Mouse (Mus musculus) CH12.LX (cell line): Measurements from ENCODE around the gene Tnpo2. TPM values are rescaled to one million over a fixed set of nuclear protein-coding genes. Genes with fewer than 3 reads are reported as not detected.

Source experiments
- DNase-seq: peaks from one replicate; pipeline ENCODE4 v3.0.0-alpha.2; 2013; ENCODE audit errors: extremely low read depth
- H3K27ac ChIP-seq: 2 replicates; pipeline ENCODE4 v1.5.1; 2012; ENCODE audit warnings: low read depth, mild to moderate bottlenecking, control low read depth, moderate library complexity; ENCODE audit not compliant: insufficient read depth
- H3K27me3 ChIP-seq: replicated peaks from 2 replicates; pipeline ENCODE3; 2012; ENCODE audit warnings: inconsistent platforms
- H3K36me3 ChIP-seq, 2 experiments: replicated peaks in 1 of 2; 2 replicates each; pipeline versions ENCODE3 to v1.6.1; 2012; ENCODE audit warnings: inconsistent platforms in 1 of 2, low read length in 1 of 2, mild to moderate bottlenecking in 1 of 2, mixed read lengths in 1 of 2, moderate library complexity in 1 of 2; ENCODE audit not compliant: control insufficient read depth in 1 of 2, insufficient read depth in 1 of 2
- H3K4me1 ChIP-seq, 2 experiments: 2 replicates each; pipeline ENCODE4 v1.6.1; 2012; ENCODE audit warnings: inconsistent platforms in 1 of 2, moderate library complexity in 1 of 2; ENCODE audit not compliant: insufficient read depth in 2 of 2, control insufficient read depth in 1 of 2
- H3K4me2 ChIP-seq: 2 replicates; pipeline ENCODE4 v1.6.1; 2012; ENCODE audit warnings: low read depth, mild to moderate bottlenecking, control low read depth; ENCODE audit not compliant: poor library complexity, insufficient read depth, severe bottlenecking
- H3K4me3 ChIP-seq, 3 experiments: fragments of 150-350 bp in 1 of 3; sonication (generic) in 1 of 3; replicated peaks in 1 of 3; 2 replicates each; pipeline versions ENCODE3 to v1.5.1; 2011 to 2012; ENCODE audit warnings: low read depth in 2 of 3, low read length in 2 of 3, mild to moderate bottlenecking in 2 of 3, moderate library complexity in 2 of 3, control low read depth in 1 of 3, improper control_type of control experiment in 1 of 3, inconsistent platforms in 1 of 3, mixed read lengths in 1 of 3; ENCODE audit not compliant: poor library complexity in 1 of 3
- H3K79me2 ChIP-seq: replicated peaks from 2 replicates; pipeline ENCODE4 v1.6.1; 2012; ENCODE audit warnings: mild to moderate bottlenecking, moderate library complexity; ENCODE audit not compliant: control insufficient read depth, poor library complexity, insufficient read depth, severe bottlenecking; ENCODE audit errors: extremely low read depth
- H3K9ac ChIP-seq: 2 replicates; pipeline ENCODE4 v1.6.1; 2012; ENCODE audit warnings: low read depth, mild to moderate bottlenecking, control low read depth, moderate library complexity; ENCODE audit not compliant: insufficient read depth
- H3K9me3 ChIP-seq: replicated peaks from 2 replicates; pipeline ENCODE3; 2012; ENCODE audit warnings: low read length, inconsistent platforms, mixed read lengths
- BHLHE40 ChIP-seq: IDR thresholded peaks from 2 replicates; pipeline ENCODE4 v1.6.1; 2011; ENCODE audit warnings: mild to moderate bottlenecking, low read depth, low read length, improper control_type of control experiment
- CHD1 ChIP-seq: IDR thresholded peaks from 2 replicates; pipeline ENCODE4 v1.6.1; 2012; ENCODE audit warnings: low read depth, low read length, improper control_type of control experiment, inconsistent platforms
- CHD2 ChIP-seq: IDR thresholded peaks from 2 replicates; pipeline ENCODE4 v1.6.1; 2011; ENCODE audit warnings: low read length, improper control_type of control experiment
- CTCF ChIP-seq, 2 experiments: IDR thresholded peaks in 1 of 2; conservative IDR thresholded peaks in 1 of 2; 2 replicates each; pipeline ENCODE4 v1.5.1; 2011 to 2012; ENCODE audit warnings: low read depth in 2 of 2, low read length in 2 of 2, improper control_type of control experiment in 1 of 2, inconsistent platforms in 1 of 2, mild to moderate bottlenecking in 1 of 2, moderate library complexity in 1 of 2
- E2F4 ChIP-seq: IDR thresholded peaks from 2 replicates; pipeline ENCODE4 v1.6.1; 2011; ENCODE audit warnings: low read depth, low read length, improper control_type of control experiment; ENCODE audit not compliant: insufficient replicate concordance
- ELF1 ChIP-seq: IDR thresholded peaks from 2 replicates; pipeline ENCODE4 v1.6.1; 2014; ENCODE audit warnings: low read depth, mild to moderate bottlenecking, inconsistent platforms, low read length, improper control_type of control experiment
- EP300 ChIP-seq: IDR thresholded peaks from 2 replicates; pipeline ENCODE4 v1.6.1; 2011; ENCODE audit warnings: low read length, improper control_type of control experiment
- ETS1 ChIP-seq: conservative IDR thresholded peaks from 2 replicates; pipeline ENCODE4 v1.6.1; 2012; ENCODE audit warnings: low read depth, mild to moderate bottlenecking, inconsistent platforms, low read length, improper control_type of control experiment, moderate library complexity
- GABPA ChIP-seq: IDR thresholded peaks from 2 replicates; pipeline ENCODE4 v1.6.1; 2012; ENCODE audit warnings: low read depth, low read length, improper control_type of control experiment, inconsistent platforms; ENCODE audit not compliant: insufficient replicate concordance
- HCFC1 ChIP-seq: IDR thresholded peaks from 2 replicates; pipeline ENCODE4 v1.6.1; 2012; ENCODE audit warnings: low read depth, mild to moderate bottlenecking, inconsistent platforms, low read length, improper control_type of control experiment
- IRF4 ChIP-seq: IDR thresholded peaks from 2 replicates; pipeline ENCODE4 v1.6.1; 2014; ENCODE audit warnings: low read depth, mild to moderate bottlenecking, inconsistent platforms, low read length, improper control_type of control experiment
- JUN ChIP-seq: IDR thresholded peaks from 2 replicates; pipeline ENCODE4 v1.6.1; 2011; ENCODE audit warnings: low read depth, mild to moderate bottlenecking, low read length, improper control_type of control experiment, moderate library complexity; ENCODE audit not compliant: insufficient read depth
- JUND ChIP-seq: conservative IDR thresholded peaks from 2 replicates; pipeline ENCODE4 v1.6.1; 2011; ENCODE audit warnings: low read depth, low read length, improper control_type of control experiment
- KAT2A ChIP-seq: IDR thresholded peaks from 2 replicates; pipeline ENCODE4 v1.6.1; 2012; ENCODE audit warnings: low read length, improper control_type of control experiment, inconsistent platforms; ENCODE audit not compliant: insufficient replicate concordance
- MAFK ChIP-seq: IDR thresholded peaks from 2 replicates; pipeline ENCODE4 v1.6.1; 2011; ENCODE audit warnings: low read length, improper control_type of control experiment; ENCODE audit not compliant: insufficient replicate concordance
- MAX ChIP-seq: IDR thresholded peaks from 2 replicates; pipeline ENCODE4 v1.6.1; 2011; ENCODE audit warnings: low read length, improper control_type of control experiment
- MAZ ChIP-seq: IDR thresholded peaks from 2 replicates; pipeline ENCODE4 v1.6.1; 2012; ENCODE audit warnings: low read depth, mild to moderate bottlenecking, inconsistent platforms, low read length, improper control_type of control experiment, moderate library complexity
- MEF2A ChIP-seq: IDR thresholded peaks from 2 replicates; pipeline ENCODE4 v1.6.1; 2014; ENCODE audit warnings: low read depth, mild to moderate bottlenecking, inconsistent platforms, low read length, improper control_type of control experiment, borderline replicate concordance
- MXI1 ChIP-seq: IDR thresholded peaks from 2 replicates; pipeline ENCODE4 v1.6.1; 2011; ENCODE audit warnings: mild to moderate bottlenecking, low read depth, low read length, improper control_type of control experiment
- MYC ChIP-seq: IDR thresholded peaks from 2 replicates; pipeline ENCODE4 v1.6.1; 2011; ENCODE audit warnings: low read depth, mild to moderate bottlenecking, improper control_type of control experiment, low read length
- NELFE ChIP-seq: IDR thresholded peaks from 2 replicates; pipeline ENCODE4 v1.6.1; 2011; ENCODE audit warnings: low read depth, low read length, improper control_type of control experiment
- NRF1 ChIP-seq: IDR thresholded peaks from 2 replicates; pipeline ENCODE4 v1.6.1; 2014; ENCODE audit warnings: low read depth, mild to moderate bottlenecking, inconsistent platforms, low read length, improper control_type of control experiment, moderate library complexity
- PAX5 ChIP-seq: IDR thresholded peaks from 2 replicates; pipeline ENCODE4 v1.6.1; 2012; ENCODE audit warnings: low read length, inconsistent platforms, mixed read lengths
- POLR2A ChIP-seq: IDR thresholded peaks from 2 replicates; pipeline ENCODE4 v1.6.1; 2011; ENCODE audit warnings: low read depth, mild to moderate bottlenecking, improper control_type of control experiment, low read length
- POLR2AphosphoS2 ChIP-seq: IDR thresholded peaks from 2 replicates; pipeline ENCODE4 v1.6.1; 2011; ENCODE audit warnings: low read depth, low read length, improper control_type of control experiment
- RAD21 ChIP-seq: IDR thresholded peaks from 2 replicates; pipeline ENCODE4 v1.6.1; 2011; ENCODE audit warnings: low read depth, mild to moderate bottlenecking, low read length, improper control_type of control experiment, moderate library complexity
- RCOR1 ChIP-seq: conservative IDR thresholded peaks from 2 replicates; pipeline ENCODE4 v1.6.1; 2012; ENCODE audit warnings: low read depth, mild to moderate bottlenecking, inconsistent platforms, low read length, improper control_type of control experiment
- SIN3A ChIP-seq: IDR thresholded peaks from 2 replicates; pipeline ENCODE4 v1.6.1; 2012; ENCODE audit warnings: low read length, improper control_type of control experiment, inconsistent platforms
- SMC3 ChIP-seq: IDR thresholded peaks from 2 replicates; pipeline ENCODE4 v1.6.1; 2011; ENCODE audit warnings: low read depth, low read length, improper control_type of control experiment
- TBP ChIP-seq: conservative IDR thresholded peaks from 2 replicates; pipeline ENCODE4 v1.6.1; 2011; ENCODE audit warnings: low read depth, low read length, improper control_type of control experiment
- TCF12 ChIP-seq: IDR thresholded peaks from 2 replicates; pipeline ENCODE4 v1.6.1; 2014; ENCODE audit warnings: low read depth, mild to moderate bottlenecking, inconsistent platforms, low read length, improper control_type of control experiment
- UBTF ChIP-seq: IDR thresholded peaks from 2 replicates; pipeline ENCODE4 v1.6.1; 2012; ENCODE audit warnings: low read depth, mild to moderate bottlenecking, inconsistent platforms, low read length, improper control_type of control experiment, moderate library complexity
- USF1 ChIP-seq: IDR thresholded peaks from 2 replicates; pipeline ENCODE4 v1.6.1; 2014; ENCODE audit warnings: low read depth, mild to moderate bottlenecking, inconsistent platforms, low read length, improper control_type of control experiment
- USF2 ChIP-seq: conservative IDR thresholded peaks from 2 replicates; pipeline ENCODE4 v1.6.1; 2011; ENCODE audit warnings: low read depth, low read length, improper control_type of control experiment
- ZC3H11A ChIP-seq: IDR thresholded peaks from 2 replicates; pipeline ENCODE4 v1.6.1; 2012; ENCODE audit warnings: low read depth, mild to moderate bottlenecking, inconsistent platforms, low read length, improper control_type of control experiment
- ZKSCAN1 ChIP-seq: IDR thresholded peaks from 2 replicates; pipeline ENCODE4 v1.6.1; 2012; ENCODE audit warnings: low read depth, inconsistent platforms, low read length, improper control_type of control experiment, borderline replicate concordance
- ZMIZ1 ChIP-seq: IDR thresholded peaks from 2 replicates; pipeline ENCODE4 v1.6.1; 2012; ENCODE audit warnings: low read depth, mild to moderate bottlenecking, inconsistent platforms, low read length, improper control_type of control experiment
- ZNF384 ChIP-seq: IDR thresholded peaks from 2 replicates; pipeline ENCODE4 v1.6.1; 2012; ENCODE audit warnings: low read depth, low read length, improper control_type of control experiment, inconsistent platforms
- dilution Hi-C: fragments of 300-500 bp; cut with MboI; formaldehyde crosslinking; loops from 2 replicates; pipeline ENCODE4 v1.14.3; 2020; ENCODE audit warnings: low sequenced_read_pairs; ENCODE audit not compliant: extremely low pct_unique_long_range_greater_than_20kb, extremely low pct_ligation_motif_present
- in situ Hi-C: fragments of 300-500 bp; cut with MboI; formaldehyde crosslinking; loops from 3 replicates; pipeline ENCODE4 v1.14.3; 2019; ENCODE audit warnings: low sequenced_read_pairs, low pct_ligation_motif_present, low pct_unique_long_range_greater_than_20kb, mixed read lengths
- polyA plus RNA-seq: library from polyadenylated mRNA; unstranded; fragments of >175 nt; gene quantifications from 2 replicates; pipeline ENCODE4 v1.2.1, GENCODE M21; 2012; ENCODE audit warnings: low read depth; ENCODE audit not compliant: insufficient read length
- total RNA-seq, 2 experiments: library from RNA; depleted of rRNA; stranded (reverse); fragments of 300-350 nt in 1 of 2; fragments of >200 nt in 1 of 2; gene quantifications; 2 replicates each; pipeline ENCODE4 v1.2.3; 2012 to 2014

Gene Tnpo2
- total and polyA plus RNA-seq, 3 experiments = 36.3 to 57.0 (median 48.0) TPM

DNA sequence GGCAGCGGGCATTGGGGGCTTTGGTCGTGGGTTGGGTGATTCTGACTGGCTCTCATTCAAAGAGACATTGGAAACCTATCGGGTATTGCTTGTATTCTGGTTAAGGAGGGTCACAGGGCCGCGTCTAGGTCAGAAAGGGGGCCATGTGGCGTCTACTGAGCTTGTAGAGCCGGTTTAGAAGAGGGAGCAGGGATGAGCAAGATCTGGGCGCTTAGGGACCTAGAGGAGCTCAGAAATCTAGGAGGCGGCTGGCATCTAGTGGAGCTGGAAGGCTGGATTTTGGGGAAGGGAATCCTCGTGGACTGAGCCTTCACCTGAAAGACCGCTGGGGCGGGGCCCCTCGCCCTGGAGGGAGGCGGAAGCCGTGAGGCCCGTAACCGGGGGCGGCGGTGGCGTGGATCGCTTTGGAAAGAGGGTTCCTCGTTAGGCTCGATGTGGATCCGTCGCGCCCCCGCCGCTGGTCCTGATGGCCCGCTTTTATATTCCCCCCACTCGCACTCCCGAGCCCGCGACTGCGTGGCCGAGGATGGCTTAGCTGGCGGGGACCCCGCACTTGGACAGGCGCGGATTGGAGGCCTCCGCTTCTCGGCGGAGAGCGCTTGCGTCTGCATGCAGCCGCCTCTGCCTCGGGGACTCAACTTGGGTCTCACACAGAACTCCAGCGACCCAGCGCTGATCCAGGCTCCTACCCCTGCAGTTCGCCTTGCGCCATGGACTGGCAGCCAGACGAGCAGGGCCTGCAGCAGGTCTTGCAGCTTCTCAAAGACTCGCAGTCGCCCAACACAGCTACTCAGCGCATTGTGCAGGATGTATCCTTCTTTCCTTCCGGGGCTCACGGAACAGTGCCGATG is 1.2 kb downstream of the Tnpo2 start:
- Histone ChIP-seq H3K27me3 (no peaks in the 10 kb centered on the region), H3K9ac (peak overlapping the region; percentile 94), H3K79me2 (peaks cover 59% of the 10 kb centered on the region), H3K36me3 (peaks cover 25 to 44% of the 10 kb centered on the region in 2 experiments), H3K4me2 (peak overlapping the region; percentile 91), H3K9me3 (no peaks in the 10 kb centered on the region), H3K4me1 (peaks cover 3 to 49% of the 10 kb centered on the region in 2 experiments), H3K4me3 (peak overlapping the region; percentile 83 to 90 (median 88)), H3K27ac (peak overlapping the region; percentile 88)
- DNase-seq = peak; percentile 52
- no peak for TF ChIP-seq POLR2AphosphoS2
- no peak for TF ChIP-seq JUND
- no peak for TF ChIP-seq ZC3H11A
- peak; percentile 86 for TF ChIP-seq MYC
- no peak for TF ChIP-seq CHD1
- no peak for TF ChIP-seq UBTF
- no peak for TF ChIP-seq SMC3
- peak; percentile 57 for TF ChIP-seq POLR2A
- TF ChIP-seq ZMIZ1 = no peak
- no peak for TF ChIP-seq USF1
- TF ChIP-seq ZKSCAN1 = no peak
- TF ChIP-seq SIN3A = no peak; the same call in 1 of the 2 replicates
- TF ChIP-seq ELF1 = peak; percentile 47; the same call in 1 of the 2 replicates
- TF ChIP-seq TBP = 0 out of 2 replicates have a peak, but pooled peaks have one; percentile 41
- TF ChIP-seq ZNF384 = no peak
- TF ChIP-seq MEF2A = no peak
- TF ChIP-seq MAFK = no peak
- no peak for TF ChIP-seq KAT2A
- 0 out of 2 replicates have a peak, but pooled peaks have one; percentile 44 for TF ChIP-seq TCF12
- TF ChIP-seq NRF1 = peak; percentile 30; the same call in 1 of the 2 replicates
- TF ChIP-seq JUN = no peak
- TF ChIP-seq GABPA = no peak
- TF ChIP-seq E2F4 = no peak
- TF ChIP-seq RAD21 = no peak
- no peak for TF ChIP-seq BHLHE40
- no peak for TF ChIP-seq NELFE
- TF ChIP-seq ETS1 = no peak
- peak; percentile 26; the same call in 1 of the 2 replicates for TF ChIP-seq MAX
- TF ChIP-seq PAX5 = no peak
- TF ChIP-seq MAZ = peak; percentile 74; the same call in 1 of the 2 replicates
- no peak for TF ChIP-seq CHD2
- no peak for TF ChIP-seq USF2
- TF ChIP-seq CTCF (conservative IDR thresholded peaks at IDR 0.05 in 1 of 2, IDR thresholded peaks at IDR 0.05 in 1 of 2; ENCODE audit: low read depth in 2 of 2, low read length in 2 of 2) = no peak
- no peak for TF ChIP-seq IRF4
- TF ChIP-seq MXI1 = peak; percentile 84
- no peak for TF ChIP-seq EP300
- TF ChIP-seq HCFC1 = peak; percentile 59
- no peak for TF ChIP-seq RCOR1
- dilution Hi-C loops = no loop called here
- in situ Hi-C loops = no loop called here
